Mouse (Mus musculus) left cerebral cortex, adult 18-20 months (tissue): ENCODE data around the gene Gm10401. TPM values are rescaled to one million over a fixed set of nuclear protein-coding genes. Genes with fewer than 3 reads are reported as not detected.

Experiments
- DNase-seq, 2 experiments: peaks; one replicate each; pipeline ENCODE4 v3.0.0; 2021 to 2022; ENCODE audit warnings: low spot score in 2 of 2, mixed read lengths in 1 of 2
- total RNA-seq, 2 experiments: library from RNA; stranded (reverse); gene quantifications; 2 replicates each; pipeline ENCODE4 v1.2.3; 2021

The Gm10401 gene
- total RNA-seq, 2 experiments from 2014 or later = not detected

DNA sequence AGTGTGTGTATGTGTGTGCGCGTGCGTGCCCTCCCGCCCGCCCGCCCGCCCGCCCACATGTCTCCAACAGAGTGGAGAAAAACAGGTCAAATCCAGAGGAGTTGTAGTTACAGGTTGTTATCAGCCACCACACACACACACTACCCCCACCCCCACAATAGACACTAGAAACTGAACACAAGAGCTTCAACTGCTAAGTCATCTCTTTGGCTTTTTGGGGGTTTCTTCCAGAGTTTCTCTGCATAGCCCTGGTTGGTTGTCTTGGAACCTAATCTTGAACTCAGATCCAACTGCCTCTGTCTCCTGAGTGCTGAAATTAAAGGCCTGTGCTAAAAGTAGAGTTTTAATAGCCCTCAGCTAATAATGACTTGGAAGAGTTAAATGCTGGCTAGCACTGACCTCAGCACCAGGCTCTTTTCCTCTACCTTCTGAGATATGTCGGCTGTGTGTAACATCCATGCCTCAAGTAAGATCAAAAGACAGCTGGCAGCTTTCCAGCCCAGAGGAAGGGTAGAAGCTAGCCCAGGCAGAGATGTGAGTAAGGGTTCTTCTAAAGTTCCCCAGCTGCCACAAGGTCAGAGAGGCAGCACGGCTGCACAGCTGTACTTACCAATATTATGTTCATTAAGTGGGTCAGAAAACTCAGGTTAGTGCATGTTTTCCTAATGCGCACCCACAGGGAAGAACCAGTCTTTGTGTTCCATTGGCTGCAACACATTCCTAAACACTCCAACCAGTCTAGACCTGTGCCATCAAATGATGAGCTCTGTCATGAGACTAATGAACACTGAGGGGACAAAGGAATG lies 26.8 kb downstream of the Gm10401 start:
- DNase-seq = no peak

DNA sequence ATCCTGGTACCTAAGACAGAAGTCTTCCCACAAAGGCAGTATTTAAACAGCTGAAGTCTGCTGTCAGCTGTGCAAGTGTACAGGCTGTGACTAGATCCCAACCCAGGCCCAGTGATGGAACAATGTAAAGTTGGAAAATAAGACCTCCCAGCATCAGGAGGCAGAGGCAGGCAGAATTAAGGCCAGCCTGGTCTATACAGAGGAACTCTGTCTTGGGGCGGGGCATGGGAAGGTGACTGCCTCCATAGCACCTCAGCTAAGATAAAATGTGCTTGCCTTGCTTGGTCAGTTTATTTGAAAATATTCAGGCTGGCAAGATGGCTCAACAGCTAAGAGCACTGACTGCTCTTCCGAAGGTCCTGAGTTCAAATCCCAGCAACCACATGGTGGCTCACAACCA lies 27.6 kb downstream of the Gm10401 start:
- no peak for DNase-seq

GRCm38 (mm10) chr5:115069611-115070010 lies 28.5 kb downstream of the Gm10401 start:
- no peak for DNase-seq

- DNase-seq = peak in 1 of 2 experiments; percentile 21
Observed at GRCm38 (mm10) chr5:115068671-115069421, 29.2 kb downstream of the Gm10401 start.

DNA sequence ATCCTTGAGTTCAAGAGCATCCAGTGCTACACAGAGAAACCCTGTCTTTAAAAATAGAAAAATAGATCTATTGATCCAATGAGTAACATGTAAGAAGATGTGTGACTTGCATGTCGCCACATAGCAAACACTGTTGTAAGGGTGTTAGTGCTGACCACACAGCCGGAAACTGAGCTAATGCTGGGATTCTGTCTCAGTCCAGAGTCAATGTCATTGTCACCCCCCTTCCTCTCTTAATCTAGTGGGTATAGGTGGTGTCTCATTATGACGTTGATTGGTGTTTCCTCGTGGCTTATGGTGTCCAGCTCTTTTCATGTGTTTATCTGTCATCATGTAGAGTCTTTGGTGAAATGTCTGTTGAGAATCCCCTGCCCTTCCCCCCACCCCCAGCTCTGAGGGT lies 31.9 kb downstream of the Gm10401 start:
- no peak for DNase-seq

DNA sequence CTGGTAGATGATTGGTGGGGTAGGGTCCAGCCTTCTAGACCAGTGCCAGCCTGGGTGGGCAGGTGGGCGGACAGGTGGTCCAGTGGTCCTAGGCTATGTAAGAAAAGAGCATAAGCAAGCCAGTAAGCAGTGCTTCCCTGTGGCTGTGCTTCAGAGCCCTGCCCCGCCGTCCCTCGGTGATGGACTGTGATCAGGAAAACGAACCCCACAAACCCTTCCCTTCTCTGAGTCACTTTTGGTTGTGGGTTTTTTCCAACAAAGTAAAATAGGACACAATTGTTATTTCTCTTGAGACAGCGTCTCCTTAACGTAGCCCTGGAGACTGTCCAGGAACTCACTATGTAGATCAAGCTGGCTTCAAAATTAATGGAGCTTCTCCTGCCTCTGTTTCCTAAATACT lies 34.7 kb downstream of the Gm10401 start:
- DNase-seq = no peak

DNA sequence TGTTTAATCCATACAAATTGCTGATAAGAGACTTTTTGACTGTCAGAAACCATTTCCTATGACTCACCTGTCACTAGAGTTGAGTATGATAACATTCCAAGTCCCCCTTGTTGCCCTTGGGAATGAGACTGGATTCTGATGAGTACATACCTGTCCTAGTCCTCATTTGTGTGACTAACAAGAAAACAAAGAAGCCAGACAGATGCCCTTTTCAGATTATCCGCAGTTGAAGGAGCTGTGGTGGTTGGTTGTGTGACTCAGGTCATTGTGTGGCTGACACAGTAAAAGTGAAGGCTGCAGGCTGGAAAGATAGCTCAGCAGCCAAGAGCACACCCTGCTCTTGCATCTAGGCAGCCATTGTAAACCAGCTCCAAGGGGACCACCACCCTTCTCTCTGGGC lies 35.5 kb downstream of the Gm10401 start:
- no peak for DNase-seq

- DNase-seq = no peak
Observed at GRCm38 (mm10) chr5:115060977-115061376, 37.1 kb downstream of the Gm10401 start.

GRCm38 (mm10) chr5:115060067-115060695 lies 37.9 kb downstream of the Gm10401 start:
- no peak for DNase-seq

DNA sequence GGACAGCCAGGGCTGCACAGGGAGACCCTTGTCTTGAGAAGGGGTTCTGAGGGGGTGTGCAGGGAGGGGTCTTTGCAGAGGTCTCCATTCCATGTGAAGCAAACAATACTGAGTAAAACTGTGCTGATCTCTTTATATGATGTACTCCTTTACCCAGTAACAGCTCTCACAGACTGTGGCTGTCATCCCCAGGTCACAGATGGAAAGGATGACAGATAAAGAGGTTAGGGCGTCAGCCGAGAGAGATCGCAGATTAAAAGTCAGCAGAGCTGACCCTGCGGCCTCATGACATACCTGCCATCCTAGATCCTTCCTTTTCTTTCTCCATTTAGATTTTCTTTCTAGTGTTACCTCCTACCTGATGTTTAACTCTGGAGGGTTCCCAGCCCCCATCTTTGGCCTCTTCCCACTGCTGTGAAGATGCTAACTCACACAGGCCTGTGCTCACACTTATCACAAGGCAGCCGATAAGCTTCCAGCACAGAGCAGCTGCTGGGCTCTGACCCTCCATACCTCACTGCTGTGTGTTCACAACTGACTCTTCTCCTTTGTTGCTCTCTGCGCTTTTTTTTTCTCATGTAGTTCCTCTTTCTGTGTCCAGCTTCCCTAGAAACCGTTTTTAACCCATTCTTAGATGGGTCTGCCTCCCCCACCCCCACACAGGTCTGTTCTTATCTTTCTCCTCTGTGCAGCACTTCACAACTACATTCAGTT lies 39.4 kb downstream of the Gm10401 start:
- no peak for DNase-seq

DNA sequence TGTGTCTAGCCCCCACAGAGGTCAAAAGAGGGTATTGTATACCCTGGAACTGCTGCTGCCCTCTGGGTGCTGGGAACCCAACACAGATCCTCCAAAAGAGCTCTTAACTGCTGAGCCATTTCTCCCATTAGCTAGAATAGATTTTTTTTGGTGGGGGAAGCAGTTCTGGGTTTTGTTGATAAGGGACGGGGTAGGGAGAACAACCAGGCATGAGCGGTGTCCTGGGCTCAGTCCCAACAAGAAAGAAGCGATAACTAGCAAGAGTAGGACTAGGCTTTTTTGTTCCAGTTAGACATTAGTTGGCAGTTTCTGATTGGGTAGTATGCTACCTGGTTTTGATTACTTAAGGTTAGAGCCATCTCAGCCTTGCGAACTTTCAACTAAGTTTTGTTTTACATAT lies 40.9 kb downstream of the Gm10401 start:
- DNase-seq = no peak

DNA sequence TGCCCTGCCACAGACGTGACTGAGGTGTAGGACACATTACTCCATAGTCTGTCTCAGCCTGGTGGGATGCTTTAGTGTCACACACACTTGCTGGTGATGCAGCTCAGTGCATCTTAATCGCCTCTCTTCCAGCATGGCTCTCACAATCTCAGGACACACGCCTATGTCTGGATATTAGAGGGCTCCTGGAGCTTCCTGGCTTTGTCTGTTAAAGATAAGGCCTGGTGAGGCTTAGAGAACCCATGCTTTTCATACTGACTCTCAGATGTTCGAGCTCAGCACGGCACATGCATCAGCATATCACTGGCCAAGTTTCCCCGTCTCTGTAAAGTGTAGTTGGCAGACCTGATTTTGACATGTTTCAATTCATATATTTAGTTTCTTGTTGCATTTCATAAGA lies 42.7 kb downstream of the Gm10401 start:
- DNase-seq = no peak

- DNase-seq = no peak
Observed at GRCm38 (mm10) chr5:115053791-115054396, 44.2 kb downstream of the Gm10401 start.

- DNase-seq = no peak
Observed at GRCm38 (mm10) chr5:115052546-115052945, 45.5 kb downstream of the Gm10401 start.

GRCm38 (mm10) chr5:115050776-115051175 lies 47.3 kb downstream of the Gm10401 start:
- no peak for DNase-seq

- no peak for DNase-seq
Observed at GRCm38 (mm10) chr5:115049692-115050091, 48.4 kb downstream of the Gm10401 start.

Other genes with a start within 250 kb of the Gm10401 start
- not detected for gene 4930519G04Rik, start 244.6 kb downstream of the Gm10401 start, total RNA-seq
- 1 to 10 TPM in 1 of 2 experiments, under 1 TPM in 1; 0.74 to 1.2 TPM for gene Gm9936, start 239.6 kb downstream of the Gm10401 start, total RNA-seq
- gene Oasl2, start 201.4 kb downstream of the Gm10401 start, total RNA-seq = 1 to 10 TPM; 1.8 to 2.3 TPM
- under 1 TPM; 0.21 to 0.35 TPM for gene Oasl1, start 175.1 kb downstream of the Gm10401 start, total RNA-seq
- gene 2210016L21Rik, start 156.1 kb downstream of the Gm10401 start, total RNA-seq = 100 to 1,000 TPM; 207 to 236 TPM
- gene Hnf1a, start 127.2 kb downstream of the Gm10401 start, total RNA-seq = not detected
- 10 to 100 TPM; 84.8 to 85.4 TPM for gene Sppl3, start 87.2 kb downstream of the Gm10401 start, total RNA-seq
- 1 to 10 TPM; 7.9 to 8.7 TPM for gene Acads, start 21.1 kb upstream of the Gm10401 start, total RNA-seq
- 10 to 100 TPM; 28.8 to 28.9 TPM for gene Unc119b, start 36.7 kb upstream of the Gm10401 start, total RNA-seq
- 10 to 100 TPM; 88.6 to 93.5 TPM for gene Mlec, start 59.9 kb upstream of the Gm10401 start, total RNA-seq
- gene Cabp1, start 96.1 kb upstream of the Gm10401 start, total RNA-seq = 100 to 1,000 TPM; 288 to 320 TPM
- 100 to 1,000 TPM in 1 of 2 experiments, 10 to 100 TPM in 1; 95.9 to 111 TPM for gene Pop5, start 137.5 kb upstream of the Gm10401 start, total RNA-seq
- 100 to 1,000 TPM; 247 to 256 TPM for gene Rnf10, start 174.6 kb upstream of the Gm10401 start, total RNA-seq
- gene Coq5, start 181.4 kb upstream of the Gm10401 start, total RNA-seq = 10 to 100 TPM; 42.1 to 43.2 TPM
- gene Dynll1, start 202.7 kb upstream of the Gm10401 start, total RNA-seq = 100 to 1,000 TPM; 631 to 705 TPM
- gene Srsf9, start 228.9 kb upstream of the Gm10401 start, total RNA-seq = 10 to 100 TPM; 62.9 to 72.1 TPM
- gene Gatc, start 242.9 kb upstream of the Gm10401 start, total RNA-seq = 10 to 100 TPM; 18.4 to 20.5 TPM
- gene Triap1, start 242.9 kb upstream of the Gm10401 start, total RNA-seq = 10 to 100 TPM; 26.4 to 27.9 TPM